Mouse (Mus musculus) frontal cortex, postnatal 36 days (tissue): Measurements from ENCODE around the gene Fam185a.

ENCODE experiments used
- DNase-seq, 2 experiments: peaks; one replicate each; pipeline ENCODE4 v3.0.0; 2022; ENCODE audit warnings: low spot score in 2 of 2

The Fam185a gene

GRCm38 (mm10) chr5:21426666-21427065 lies 1.9 kb downstream of the Fam185a start:
- DNase-seq = no peak

- peak in 1 of 2 experiments; percentile 51 for DNase-seq
Measured at GRCm38 (mm10) chr5:21434148-21434929, 9.6 kb downstream of the Fam185a start.

- DNase-seq = no peak
Measured at GRCm38 (mm10) chr5:21436471-21436975, 11.8 kb downstream of the Fam185a start.

GRCm38 (mm10) chr5:21438428-21438827 lies 13.7 kb downstream of the Fam185a start:
- DNase-seq = no peak

DNA sequence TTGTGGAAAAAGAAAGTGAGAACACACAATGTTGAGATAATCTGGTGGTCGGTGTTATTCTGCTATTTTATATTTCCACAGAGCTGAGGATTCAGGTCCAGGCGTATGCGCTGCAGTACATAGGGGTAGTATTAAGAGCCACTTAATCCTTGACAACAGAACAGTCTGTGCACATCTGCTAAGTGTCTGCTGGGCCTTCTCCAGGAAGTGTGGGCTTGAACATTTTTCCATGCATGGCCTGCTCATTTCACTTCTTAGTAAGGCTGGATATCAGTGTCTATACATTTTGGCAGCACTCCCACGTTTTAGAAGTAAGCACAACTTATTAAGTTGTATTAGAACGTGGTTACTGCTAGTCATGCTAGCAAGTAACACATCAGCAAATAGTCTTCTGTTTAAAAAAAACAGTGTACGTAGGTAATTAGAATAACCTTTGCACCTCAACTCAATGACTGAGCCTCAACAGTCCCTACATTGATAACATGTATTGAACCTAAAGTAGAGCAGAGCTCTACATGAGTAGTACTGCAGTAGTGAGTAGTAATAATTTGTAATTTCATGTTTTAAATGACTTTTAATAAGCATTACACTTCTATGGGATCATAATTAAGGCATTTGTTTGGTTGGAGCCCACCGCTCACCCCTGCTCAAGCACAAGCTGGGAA lies 14.8 kb downstream of the Fam185a start:
- no peak for DNase-seq

DNA sequence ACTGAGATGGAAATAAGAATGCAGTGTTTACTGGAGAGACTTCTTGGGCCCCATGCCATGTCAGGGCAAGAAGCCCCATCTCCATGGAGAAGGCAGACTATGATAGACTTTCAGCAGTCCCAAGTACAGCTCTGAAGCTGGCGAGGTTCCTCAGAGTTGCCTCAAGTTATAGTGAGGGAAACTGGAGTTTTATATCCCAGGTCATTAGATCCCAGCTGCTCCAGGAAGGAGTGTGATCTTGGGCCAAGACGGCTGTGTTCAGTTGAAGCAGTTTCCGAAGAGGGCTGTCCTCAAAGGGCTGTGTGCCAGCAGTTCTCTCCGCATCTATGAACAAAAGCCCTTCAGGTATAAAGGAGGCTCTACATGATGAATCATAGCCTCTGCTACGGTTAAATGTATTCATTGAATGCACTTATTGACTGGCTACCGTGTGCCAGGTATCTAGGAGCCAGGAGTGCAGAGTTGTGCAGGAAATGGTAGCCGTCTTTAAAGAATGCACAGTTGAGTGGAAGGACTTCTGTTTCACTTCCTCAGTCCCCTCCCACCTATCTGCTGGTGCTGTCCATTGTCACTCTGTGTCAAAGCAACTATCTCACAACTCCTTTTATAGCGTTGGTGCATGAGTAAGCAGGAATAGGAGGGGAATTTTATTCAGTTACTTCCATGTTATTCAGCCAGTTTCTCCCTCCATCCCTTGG lies 16.2 kb downstream of the Fam185a start:
- no peak for DNase-seq

DNA sequence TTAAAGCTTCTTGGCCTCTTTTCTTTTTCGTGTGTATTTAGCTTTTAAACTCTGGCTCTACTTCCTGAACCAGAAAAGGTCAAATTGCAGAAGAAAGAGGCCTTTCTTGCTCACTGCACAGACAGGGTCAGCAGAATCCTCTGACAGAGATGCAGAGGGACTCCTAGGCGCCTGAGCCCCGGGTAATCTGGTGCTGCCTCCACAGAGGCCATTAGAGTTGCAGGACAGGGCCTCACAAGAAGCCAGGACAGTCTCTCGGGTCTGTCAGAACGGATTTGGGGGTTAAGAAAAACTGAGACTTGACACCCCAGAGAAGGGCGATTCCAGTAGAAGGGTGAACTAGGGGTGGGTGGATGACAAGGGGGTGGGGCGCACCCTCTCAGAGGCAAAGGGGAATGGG lies 42.6 kb downstream of the Fam185a start:
- DNase-seq = no peak

- DNase-seq = no peak
Measured at GRCm38 (mm10) chr5:21468100-21468499, 43.3 kb downstream of the Fam185a start.

GRCm38 (mm10) chr5:21478428-21478827 lies 53.7 kb downstream of the Fam185a start:
- no peak for DNase-seq

DNA sequence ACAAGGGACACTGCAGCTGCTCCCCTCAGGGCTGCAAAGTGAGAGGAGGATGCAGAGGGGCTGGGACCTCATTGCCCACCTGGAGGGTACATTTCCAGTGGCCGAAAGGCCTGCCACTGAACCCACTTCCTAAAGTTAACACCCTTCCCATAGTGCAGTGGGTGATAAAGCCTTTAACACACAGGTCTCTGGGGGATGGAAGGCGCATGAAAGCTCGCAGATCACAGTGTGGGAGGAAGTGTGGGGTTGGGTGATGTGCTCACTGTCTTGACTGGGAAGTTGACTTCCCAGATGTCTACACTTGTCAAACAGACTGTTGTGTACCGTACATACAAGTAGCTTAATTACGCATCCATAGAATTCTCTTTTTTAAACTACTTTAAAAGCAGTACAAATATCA lies 55.0 kb downstream of the Fam185a start:
- no peak for DNase-seq

DNA sequence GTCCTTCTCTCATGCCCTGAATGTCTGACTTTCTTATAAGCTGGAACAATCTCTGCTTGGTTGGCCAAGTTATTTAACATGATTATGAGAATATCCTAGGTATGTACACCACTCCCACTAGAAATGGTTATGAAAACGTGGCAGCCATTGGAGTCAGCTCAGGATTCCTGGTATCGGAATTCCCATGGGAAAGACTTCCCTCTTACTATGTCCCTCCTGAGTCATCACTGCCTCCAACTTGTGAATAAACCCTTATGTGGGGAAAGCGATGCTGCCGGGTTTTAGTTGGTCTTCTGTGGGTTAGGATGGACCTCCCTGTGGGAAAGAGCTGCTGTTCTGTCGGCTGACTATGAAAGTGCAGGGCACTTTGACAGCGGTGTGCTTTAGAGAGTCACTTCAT lies 56.8 kb downstream of the Fam185a start:
- no peak for DNase-seq

DNA sequence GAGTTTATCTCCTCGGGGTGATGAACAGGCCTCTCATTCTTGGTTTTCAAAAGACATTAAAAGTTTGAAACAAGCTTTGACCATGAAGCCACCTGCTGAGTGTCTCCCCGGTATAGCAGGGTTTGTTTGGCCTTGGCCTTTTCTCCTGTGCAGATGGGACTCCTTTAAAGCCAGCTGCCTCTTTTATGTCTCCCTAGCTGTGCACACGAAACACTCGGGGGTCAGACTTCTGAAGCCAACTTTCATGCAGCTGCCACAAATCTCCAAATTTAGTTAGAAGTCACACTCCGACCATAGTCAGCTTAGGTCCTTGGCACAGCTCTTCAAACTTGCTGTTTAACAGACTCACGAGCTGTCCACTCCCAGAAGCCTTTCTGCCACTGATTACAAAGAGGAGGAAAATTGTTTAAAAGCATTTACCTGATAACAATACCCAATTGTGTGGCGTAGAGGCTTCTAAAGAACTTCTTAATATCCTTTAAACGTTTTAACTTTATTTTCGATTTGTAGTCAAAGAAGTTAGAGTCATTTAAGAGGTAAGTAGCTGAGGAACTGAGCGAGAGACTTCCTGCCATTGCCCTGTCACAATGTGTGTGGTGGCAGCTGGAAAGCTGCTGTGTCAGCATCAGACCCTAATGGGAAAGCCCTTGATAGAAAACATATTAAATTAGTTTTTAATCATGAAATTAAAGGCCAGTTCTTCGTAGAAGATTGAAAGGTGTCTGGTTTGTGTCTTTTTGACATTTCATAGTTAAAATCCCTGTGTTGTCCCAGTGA lies 57.9 kb downstream of the Fam185a start:
- DNase-seq = no peak

- DNase-seq = no peak
Measured at GRCm38 (mm10) chr5:21483275-21483674, 58.5 kb downstream of the Fam185a start.

DNA sequence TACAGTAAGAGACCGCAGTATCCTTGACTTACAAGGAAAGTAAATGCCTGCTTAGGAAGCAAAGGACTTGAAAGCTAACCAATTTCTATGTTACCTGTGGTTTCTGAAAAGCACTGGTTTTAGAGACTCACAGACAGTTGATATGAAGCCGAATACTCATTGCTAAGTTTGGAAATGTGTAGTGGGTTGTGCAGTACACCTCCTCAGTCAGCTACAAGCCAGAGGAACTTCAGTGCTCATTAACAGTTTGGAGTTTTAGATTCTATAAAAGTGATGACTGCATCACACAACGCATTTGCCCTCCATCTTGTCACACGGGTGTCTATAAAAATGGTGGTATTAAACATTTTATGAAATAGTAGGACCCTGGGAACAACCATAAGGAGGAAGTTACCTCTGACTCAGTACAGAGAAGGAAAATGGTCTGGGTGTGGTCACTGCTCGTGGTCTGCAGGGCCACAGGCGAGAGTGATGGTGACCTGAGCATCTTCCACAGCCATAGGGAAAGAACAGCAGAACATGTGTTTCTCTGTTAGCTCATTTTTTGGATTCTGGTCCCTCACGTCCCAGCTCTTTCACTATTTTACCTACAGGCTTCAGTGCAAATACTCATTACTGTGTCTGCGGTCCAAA lies 60.6 kb downstream of the Fam185a start:
- DNase-seq = no peak

DNA sequence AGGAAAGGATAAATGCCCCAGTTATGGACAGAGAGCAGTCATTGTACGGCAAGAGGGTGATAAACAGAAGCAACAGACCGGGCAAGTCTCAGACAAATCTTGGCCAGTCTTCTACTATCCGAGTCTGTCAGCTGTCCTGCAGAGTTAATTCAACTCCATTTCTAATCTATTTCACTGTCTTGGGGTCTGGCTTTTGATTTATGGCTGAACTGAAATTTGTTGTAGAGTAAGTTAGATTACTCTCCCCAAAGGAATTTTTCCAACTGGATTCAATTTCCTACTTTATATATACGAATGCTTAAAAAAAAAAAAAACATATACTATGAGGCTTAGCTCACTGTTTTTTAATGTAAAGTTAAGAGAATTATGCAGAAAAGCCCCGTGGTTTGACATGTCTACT lies 62.0 kb downstream of the Fam185a start:
- no peak for DNase-seq

DNA sequence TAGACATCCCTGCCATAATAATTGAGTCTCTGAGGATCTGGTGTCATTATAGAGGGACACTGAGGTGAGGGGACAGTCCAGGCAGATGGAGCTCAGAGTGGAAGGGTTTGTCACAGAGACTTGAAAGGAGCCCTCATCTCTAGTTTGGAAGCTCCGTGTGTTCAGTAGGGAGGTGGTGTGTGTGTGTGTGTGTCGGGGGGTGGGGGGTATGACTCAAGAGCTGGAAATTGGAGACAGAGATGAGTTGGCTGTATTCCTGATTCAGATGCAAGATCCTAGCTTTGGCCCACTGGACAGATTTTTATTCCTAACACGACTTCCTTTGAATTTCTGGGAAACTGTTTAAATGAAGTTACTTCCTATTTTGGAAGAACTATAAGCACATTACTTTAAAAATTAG lies 62.5 kb downstream of the Fam185a start:
- DNase-seq = no peak

GRCm38 (mm10) chr5:21487716-21488115 lies 63.0 kb downstream of the Fam185a start:
- DNase-seq = no peak

DNA sequence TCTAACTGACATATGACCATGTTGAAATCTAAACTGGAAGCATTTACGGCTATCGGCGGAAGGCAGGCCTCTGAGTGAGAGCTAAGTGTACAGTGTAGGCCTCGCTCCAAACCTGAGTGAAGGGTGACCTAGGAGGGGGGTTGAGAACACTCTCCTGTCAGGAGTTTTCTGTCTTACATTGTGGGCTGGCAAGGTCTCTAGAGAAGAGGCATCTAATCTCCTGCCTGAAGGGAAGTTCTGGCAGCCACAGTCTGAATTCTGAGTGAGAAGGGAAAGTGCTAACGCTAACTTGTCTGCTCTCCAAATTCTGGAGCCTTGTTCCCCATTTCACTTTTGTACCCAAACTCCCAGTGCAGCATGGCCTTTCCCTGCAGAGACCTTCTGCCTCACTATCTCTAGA lies 63.7 kb downstream of the Fam185a start:
- DNase-seq = no peak

DNA sequence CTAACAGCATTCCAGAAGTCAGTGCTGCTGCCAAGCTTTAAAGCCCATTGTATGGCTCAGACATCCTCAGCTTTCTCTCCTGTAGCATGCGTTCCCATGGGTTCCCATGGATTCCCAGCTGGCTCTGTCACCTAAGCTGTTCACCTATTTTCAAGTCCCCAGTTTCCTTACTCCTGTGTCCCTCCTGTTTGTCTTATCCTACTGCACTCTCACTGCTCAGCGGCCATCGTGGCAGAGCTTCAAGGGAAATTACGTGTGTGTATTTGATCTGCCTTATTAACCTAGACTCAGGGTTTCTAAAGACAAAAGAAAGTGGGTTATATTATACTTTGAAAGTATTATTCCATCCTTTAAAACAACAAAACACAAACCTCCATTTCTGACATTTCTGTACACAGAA lies 64.4 kb downstream of the Fam185a start:
- no peak for DNase-seq

DNA sequence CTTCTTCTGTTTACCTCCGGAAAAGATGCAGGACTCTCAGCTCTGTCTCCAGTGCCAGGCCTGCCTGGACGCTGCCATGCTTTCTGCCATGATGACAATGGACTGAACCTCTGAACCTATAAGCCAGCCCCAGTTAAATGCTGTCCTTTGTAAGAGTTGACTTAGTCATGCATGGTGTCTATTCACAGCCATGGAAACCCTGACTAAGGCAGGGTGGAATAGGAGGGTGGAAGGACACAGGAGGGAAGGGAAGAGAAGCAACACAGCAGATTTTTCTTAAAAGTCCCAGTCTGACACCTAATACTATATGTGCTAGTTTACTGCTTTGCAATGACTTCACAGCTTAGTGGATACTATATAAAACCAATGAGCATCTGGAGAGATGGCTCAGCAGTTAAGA lies 66.7 kb downstream of the Fam185a start:
- DNase-seq = no peak

DNA sequence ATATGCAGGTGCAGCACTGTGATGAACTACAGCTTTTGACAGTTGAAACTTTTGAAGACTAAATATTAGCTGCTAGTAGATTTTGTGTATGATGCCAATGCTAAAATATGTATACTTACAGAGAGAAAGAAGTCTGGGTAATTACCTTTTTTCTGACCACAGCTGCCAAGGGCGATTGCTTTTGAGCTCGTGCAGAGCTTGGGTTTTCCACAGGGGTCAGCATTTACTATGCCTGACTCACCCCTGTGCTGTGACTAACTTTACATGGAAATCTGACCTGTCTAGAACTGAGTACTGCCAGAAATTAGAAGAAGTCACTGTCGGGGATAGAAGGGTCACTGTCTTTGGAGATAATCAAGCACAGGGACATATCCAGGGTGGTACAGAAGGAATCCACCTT lies 67.5 kb downstream of the Fam185a start:
- no peak for DNase-seq
